Mouse (Mus musculus) MEL (cell line): ENCODE measurements around the gene Abat. TPM values are rescaled to one million over a fixed set of nuclear protein-coding genes. Genes with fewer than 3 reads are reported as not detected.

Source experiments
- DNase-seq: peaks from one replicate; pipeline ENCODE4 v3.0.0; 2011; ENCODE audit warnings: low read depth, low spot score
- H3K27ac ChIP-seq: 2 replicates; pipeline ENCODE4 v1.5.1; 2012; ENCODE audit warnings: low read depth, mild to moderate bottlenecking, control low read depth, low read length, moderate library complexity; ENCODE audit not compliant: control insufficient read depth
- H3K27me3 ChIP-seq, 2 experiments: fragments of 150-350 bp in 1 of 2; sonication (generic) in 1 of 2; 2 replicates each; pipeline ENCODE4 v1.6.1; 2012; ENCODE audit warnings: low read length in 2 of 2, mild to moderate bottlenecking in 2 of 2, improper control_type of control experiment in 1 of 2, moderate library complexity in 1 of 2; ENCODE audit not compliant: insufficient read depth in 2 of 2, control insufficient read depth in 1 of 2
- H3K36me3 ChIP-seq, 2 experiments: 2 replicates each; pipeline ENCODE4 v1.6.1; 2012 to 2014; ENCODE audit warnings: low read length in 2 of 2, improper control_type of control experiment in 1 of 2, inconsistent platforms in 1 of 2, mild to moderate bottlenecking in 1 of 2; ENCODE audit not compliant: insufficient read depth in 2 of 2, control insufficient read depth in 1 of 2
- H3K4me1 ChIP-seq, 2 experiments: fragments of 150-350 bp in 1 of 2; sonication (generic) in 1 of 2; 2 replicates each; pipeline ENCODE4 v1.6.1; 2012; ENCODE audit warnings: low read length in 2 of 2, improper control_type of control experiment in 1 of 2, mild to moderate bottlenecking in 1 of 2; ENCODE audit not compliant: insufficient read depth in 2 of 2, control insufficient read depth in 1 of 2
- H3K4me3 ChIP-seq, 2 experiments: fragments of 150-350 bp in 1 of 2; sonication (generic) in 1 of 2; 2 replicates each; pipeline ENCODE4 v1.5.1; 2012; ENCODE audit warnings: low read depth in 2 of 2, low read length in 2 of 2, mild to moderate bottlenecking in 2 of 2, moderate library complexity in 2 of 2, control low read depth in 1 of 2, improper control_type of control experiment in 1 of 2; ENCODE audit not compliant: control insufficient read depth in 1 of 2, insufficient read depth in 1 of 2
- H3K79me2 ChIP-seq: 2 replicates; pipeline ENCODE4 v1.6.1; 2012; ENCODE audit warnings: mild to moderate bottlenecking, low read length, moderate library complexity; ENCODE audit not compliant: control insufficient read depth, poor library complexity, insufficient read depth
- H3K9ac ChIP-seq: 2 replicates; pipeline ENCODE4 v1.6.1; 2012; ENCODE audit warnings: low read depth, mild to moderate bottlenecking, control low read depth, low read length, moderate library complexity; ENCODE audit not compliant: control insufficient read depth, poor library complexity, severe bottlenecking
- H3K9me3 ChIP-seq: fragments of 150-350 bp; sonication (generic); replicated peaks from 2 replicates; pipeline ENCODE4 v1.6.1; 2012; ENCODE audit warnings: mild to moderate bottlenecking, low read length, improper control_type of control experiment, moderate library complexity; ENCODE audit not compliant: insufficient read depth
- BHLHE40 ChIP-seq: IDR thresholded peaks from 2 replicates; pipeline ENCODE4 v1.6.1; 2012; ENCODE audit warnings: low read depth, mild to moderate bottlenecking, inconsistent platforms, low read length, improper control_type of control experiment, borderline replicate concordance
- CHD1 ChIP-seq: IDR thresholded peaks from 2 replicates; pipeline ENCODE4 v1.6.1; 2012; ENCODE audit warnings: low read depth, mild to moderate bottlenecking, inconsistent platforms, low read length, improper control_type of control experiment
- CHD2 ChIP-seq: IDR thresholded peaks from 2 replicates; pipeline ENCODE4 v1.6.1; 2011; ENCODE audit warnings: low read length, improper control_type of control experiment
- CTCF ChIP-seq, 3 experiments: IDR thresholded peaks in 2 of 3; conservative IDR thresholded peaks in 1 of 3; 2 replicates each; pipeline ENCODE4 v1.5.1; 2011 to 2012; ENCODE audit warnings: low read length in 3 of 3, low read depth in 2 of 3, mild to moderate bottlenecking in 2 of 3, improper control_type of control experiment in 1 of 3, inconsistent platforms in 1 of 3, mixed read lengths in 1 of 3, moderate library complexity in 1 of 3; ENCODE audit not compliant: control insufficient read depth in 1 of 3, insufficient read depth in 1 of 3, poor library complexity in 1 of 3, severe bottlenecking in 1 of 3
- EP300 ChIP-seq, 2 experiments: IDR thresholded peaks; 2 replicates each; pipeline ENCODE4 v1.6.1; 2011; ENCODE audit warnings: improper control_type of control experiment in 2 of 2, low read length in 2 of 2, low read depth in 1 of 2, mild to moderate bottlenecking in 1 of 2
- GATA1 ChIP-seq: IDR thresholded peaks from 2 replicates; pipeline ENCODE4 v1.6.1; 2011; ENCODE audit warnings: low read depth, low read length, improper control_type of control experiment
- KAT2A ChIP-seq: conservative IDR thresholded peaks from 2 replicates; pipeline ENCODE4 v1.6.1; 2012; ENCODE audit warnings: low read depth, low read length, improper control_type of control experiment, inconsistent platforms
- MAFK ChIP-seq: IDR thresholded peaks from 2 replicates; pipeline ENCODE4 v1.6.1; 2011; ENCODE audit warnings: low read depth, mild to moderate bottlenecking, low read length, improper control_type of control experiment, borderline replicate concordance
- MAX ChIP-seq: IDR thresholded peaks from 2 replicates; pipeline ENCODE4 v1.6.1; 2011; ENCODE audit warnings: low read length, improper control_type of control experiment
- MAZ ChIP-seq: IDR thresholded peaks from 2 replicates; pipeline ENCODE4 v1.6.1; 2012; ENCODE audit warnings: low read depth, mild to moderate bottlenecking, inconsistent platforms, low read length, improper control_type of control experiment
- MYB ChIP-seq: IDR thresholded peaks from 2 replicates; pipeline ENCODE4 v1.6.1; 2011; ENCODE audit warnings: mild to moderate bottlenecking, low read depth, low read length, improper control_type of control experiment
- MYC ChIP-seq: IDR thresholded peaks from 2 replicates; pipeline ENCODE4 v1.6.1; 2011; ENCODE audit warnings: low read depth, mild to moderate bottlenecking, low read length, improper control_type of control experiment, moderate library complexity
- NELFE ChIP-seq: IDR thresholded peaks from 2 replicates; pipeline ENCODE4 v1.6.1; 2011; ENCODE audit warnings: low read depth, low read length, improper control_type of control experiment
- POLR2AphosphoS5 ChIP-seq: IDR thresholded peaks from 2 replicates; pipeline ENCODE4 v1.6.1; 2012; ENCODE audit warnings: low read depth, borderline replicate concordance, mild to moderate bottlenecking, inconsistent platforms, low read length, moderate library complexity, mixed read lengths
- RAD21 ChIP-seq: IDR thresholded peaks from 2 replicates; pipeline ENCODE4 v1.6.1; 2011; ENCODE audit warnings: mild to moderate bottlenecking, low read depth, low read length, improper control_type of control experiment
- TAL1 ChIP-seq: IDR thresholded peaks from 2 replicates; pipeline ENCODE4 v1.6.1; 2012; ENCODE audit warnings: mild to moderate bottlenecking, inconsistent platforms, low read length, moderate library complexity, mixed read lengths
- UBTF ChIP-seq: IDR thresholded peaks from 2 replicates; pipeline ENCODE4 v1.6.1; 2012; ENCODE audit warnings: low read depth, mild to moderate bottlenecking, inconsistent platforms, low read length, improper control_type of control experiment, moderate library complexity, borderline replicate concordance; ENCODE audit not compliant: insufficient read depth
- USF1 ChIP-seq: IDR thresholded peaks from 2 replicates; pipeline ENCODE4 v1.6.1; 2014; ENCODE audit warnings: low read depth, mild to moderate bottlenecking, inconsistent platforms, low read length, improper control_type of control experiment, moderate library complexity
- USF2 ChIP-seq, 2 experiments: IDR thresholded peaks; 2 replicates each; pipeline ENCODE4 v1.6.1; 2011 to 2012; ENCODE audit warnings: improper control_type of control experiment in 2 of 2, low read length in 2 of 2, borderline replicate concordance in 1 of 2, inconsistent platforms in 1 of 2, low read depth in 1 of 2, mild to moderate bottlenecking in 1 of 2; ENCODE audit not compliant: insufficient read depth in 1 of 2
- polyA plus RNA-seq, 2 experiments: library from polyadenylated mRNA; stranded (reverse) in 1 of 2; unstranded in 1 of 2; fragments of >175 nt in 1 of 2; fragments of >200 nt in 1 of 2; gene quantifications; 2 replicates each; pipeline versions ENCODE4 v1.2.1 to v1.2.4; 2012; ENCODE audit warnings: low replicate concordance in 2 of 2, low read depth in 1 of 2; ENCODE audit not compliant: insufficient read length in 2 of 2, insufficient read depth in 1 of 2, missing spikeins in 1 of 2
- total RNA-seq: library from RNA; depleted of rRNA; stranded (reverse); fragments of 300-350 nt; gene quantifications from 2 replicates; pipeline ENCODE4 v1.2.3, GENCODE M21; 2012

Gene Abat
- total and polyA plus RNA-seq, 3 experiments, result 0.27 to 0.77 TPM; not detected in 1

DNA sequence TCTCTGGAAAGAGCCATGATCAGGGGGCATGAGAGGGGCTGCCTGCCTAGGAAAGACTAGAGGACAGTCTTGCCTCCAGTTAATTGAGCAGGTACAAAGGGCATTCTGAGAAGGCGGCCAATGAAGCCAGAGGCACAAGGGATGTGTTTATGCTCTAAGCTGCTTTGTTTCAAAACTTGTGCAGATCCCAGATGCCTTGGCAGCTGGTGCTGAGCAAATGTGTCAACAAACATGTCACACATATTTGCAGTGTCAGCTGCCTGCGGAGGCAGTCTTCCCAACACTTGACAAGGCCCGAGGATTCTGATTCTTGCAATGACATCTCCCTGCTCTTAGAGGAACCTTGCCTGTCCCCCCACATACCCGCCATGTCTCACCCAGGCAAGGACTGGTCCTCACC, 82.2 kb downstream of the Abat start:
- H3K36me3 ChIP-seq, result no peaks in the 10 kb centered on the region
- peaks cover 0 to 8% of the 10 kb centered on the region in 2 experiments; a peak in 2 of 4 replicates for H3K27me3 ChIP-seq
- no peak overlapping the region for H3K4me3 ChIP-seq
- no peak overlapping the region for H3K9ac ChIP-seq
- no peak for TF ChIP-seq CTCF (IDR thresholded peaks at IDR 0.05 in 2 of 3, conservative IDR thresholded peaks at IDR 0.05 in 1 of 3; ENCODE audit: control insufficient read depth in 1 of 3, insufficient read depth in 1 of 3, low read depth in 2 of 3, low read length in 3 of 3, poor library complexity in 1 of 3, severe bottlenecking in 1 of 3)
- TF ChIP-seq MAFK, result no peak
- TF ChIP-seq USF1, result no peak
- no peak for TF ChIP-seq UBTF
- no peak for TF ChIP-seq MAX
- TF ChIP-seq POLR2AphosphoS5, result no peak
- TF ChIP-seq, all 39 proteins: peak for 0
- DNase-seq, result no peak
- Histone ChIP-seq H3K27ac (no peak overlapping the region), H3K79me2 (no peaks in the 10 kb centered on the region), H3K4me1 (no peaks in the 10 kb centered on the region), H3K9me3 (no peaks in the 10 kb centered on the region)

DNA sequence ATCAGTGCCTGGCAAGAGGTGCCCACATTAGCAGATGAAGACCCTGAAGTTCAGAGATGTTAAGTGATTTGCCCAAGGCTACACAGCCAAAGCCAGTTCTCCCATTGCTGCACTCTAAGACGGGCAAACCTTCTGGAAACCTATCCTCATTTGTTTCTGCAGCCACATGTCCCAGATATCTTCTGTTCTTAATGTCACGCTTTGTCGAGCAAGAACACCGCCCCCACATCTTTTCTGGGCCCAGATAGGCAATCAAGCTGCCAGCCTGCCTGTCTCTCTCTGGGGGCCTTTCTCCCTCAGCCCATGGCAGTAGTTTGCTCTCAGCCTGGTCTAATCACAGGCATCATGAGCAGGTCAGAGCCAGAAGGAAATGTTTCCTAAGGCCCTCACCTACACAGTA, 83.1 kb downstream of the Abat start:
- no peak overlapping the region for H3K9ac ChIP-seq
- H3K27me3 ChIP-seq, result peaks cover 0 to 8% of the 10 kb centered on the region in 2 experiments; a peak in 2 of 4 replicates
- no peaks in the 10 kb centered on the region for H3K36me3 ChIP-seq
- no peaks in the 10 kb centered on the region for H3K9me3 ChIP-seq
- no peaks in the 10 kb centered on the region for H3K79me2 ChIP-seq
- DNase-seq, result no peak
- H3K4me1 ChIP-seq, result no peaks in the 10 kb centered on the region
- TF ChIP-seq CHD2 (no peak), MYB (no peak), NELFE (no peak), GATA1 (no peak), BHLHE40 (no peak)
- no peak overlapping the region for H3K4me3 ChIP-seq
- no peak overlapping the region for H3K27ac ChIP-seq

DNA sequence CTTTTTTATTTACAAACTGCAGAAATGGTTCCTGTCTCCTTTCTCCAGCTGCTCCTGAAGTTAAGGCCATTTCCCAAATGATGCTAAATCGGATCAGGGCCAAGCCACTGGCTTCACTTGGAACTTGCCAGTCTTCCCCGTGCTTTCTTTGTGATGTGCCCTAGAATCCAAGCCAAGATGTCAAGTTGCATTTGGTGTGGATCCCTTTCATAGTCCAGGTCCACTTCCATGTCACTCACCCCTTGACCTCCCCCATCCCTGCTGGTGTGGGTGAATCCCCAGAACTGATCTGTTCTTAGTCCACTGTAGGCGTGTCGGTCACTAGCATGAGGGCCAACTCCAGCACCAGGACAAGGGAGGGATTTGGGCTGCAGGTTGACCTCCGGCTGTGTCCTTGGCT, 84.3 kb downstream of the Abat start:
- TF ChIP-seq KAT2A (no peak), EP300 (IDR thresholded peaks at IDR 0.05; ENCODE audit: low read depth in 1 of 2, low read length in 2 of 2) (no peak), CTCF (IDR thresholded peaks at IDR 0.05 in 2 of 3, conservative IDR thresholded peaks at IDR 0.05 in 1 of 3; ENCODE audit: control insufficient read depth in 1 of 3, insufficient read depth in 1 of 3, low read depth in 2 of 3, low read length in 3 of 3, poor library complexity in 1 of 3, severe bottlenecking in 1 of 3) (no peak), TAL1 (no peak), CHD1 (no peak), RAD21 (no peak), USF2 (IDR thresholded peaks at IDR 0.05; ENCODE audit: borderline replicate concordance in 1 of 2, insufficient read depth in 1 of 2, low read depth in 1 of 2, low read length in 2 of 2) (no peak), MYC (no peak), MAZ (no peak)
- Histone ChIP-seq H3K4me3 (no peak overlapping the region), H3K27ac (no peak overlapping the region), H3K4me1 (no peaks in the 10 kb centered on the region), H3K36me3 (no peaks in the 10 kb centered on the region), H3K9ac (no peak overlapping the region), H3K9me3 (no peaks in the 10 kb centered on the region), H3K27me3 (peaks cover 0 to 8% of the 10 kb centered on the region in 2 experiments; a peak in 2 of 4 replicates), H3K79me2 (no peaks in the 10 kb centered on the region)
- DNase-seq, result no peak
